8 mouse cellular contexts compared by ENCODE assay signal in genomic region chr1:180813409-180813884, GRCm38 (mm10). TPM values are rescaled to one million over a fixed set of nuclear protein-coding genes. Genes with fewer than 3 reads are reported as not detected.
DNase-seq lines count a peak whose midpoint lies in the region; ATAC-seq lines count a peak whose summit lies in the region.

No protein-coding gene starts in this region.

- ATAC-seq in hindbrain, embryonic 13.5 days (ENCODE audit: low FRiP score), result peak; percentile 96

- H3K4me3 ChIP-seq in hindbrain, embryonic 13.5 days, result peak overlapping the region; percentile 95

- peak overlapping the region; percentile 100 for H3K9ac ChIP-seq in hindbrain, embryonic 13.5 days

- H3K27me3 ChIP-seq in hindbrain, embryonic 13.5 days, result no peaks in the 10 kb centered on the region

- peak overlapping the region; percentile 71 for H3K4me2 ChIP-seq in hindbrain, embryonic 13.5 days

- peaks cover 45% of the 10 kb centered on the region for H3K4me1 ChIP-seq in hindbrain, embryonic 13.5 days (replicated peaks)

- peak overlapping the region; percentile 100 for H3K27ac ChIP-seq in hindbrain, embryonic 13.5 days

- DNase-seq in R1 (ENCODE audit: low read depth, low spot score), result peak; percentile 91
- DNase-seq in cerebellum, postnatal 14 days, result peak; percentile 97 to 98
- DNase-seq in frontal cortex, postnatal 14 days (ENCODE audit: low spot score in 2 of 2), result peak; percentile 89 to 92
- peak; percentile 90 to 92 for DNase-seq in layer of hippocampus, postnatal 25 days (ENCODE audit: extremely low spot score in 1 of 2, low spot score in 1 of 2)
- peak; percentile 97 for DNase-seq in lung, postnatal 14 days
- DNase-seq in ovary, postnatal 36 days (ENCODE audit: low spot score), result peak; percentile 96
- peak; percentile 97 for DNase-seq in thymus, postnatal 14 days

- H3K36me3 ChIP-seq in hindbrain, embryonic 13.5 days, result peaks cover 19% of the 10 kb centered on the region

- WGBS in hindbrain, embryonic 13.5 days, result 1% methylated on average over 23 of the region's 65 CpGs

- H3K9me3 ChIP-seq in hindbrain, embryonic 13.5 days, result no peaks in the 10 kb centered on the region

RNA-seq across cellular contexts. Expression of gene H3f3a, which starts 0.3 kb away (rescaled TPM):
- 3,757 and 3,885 TPM in 2 replicates for polyA plus RNA-seq in hindbrain, embryonic 13.5 days (2015; fragmentation: Nextera tagmentation; extraction: Ambion mirVana)
- total RNA-seq in layer of hippocampus, postnatal 25 days (2021), result 100 to 1,000 TPM; 388 to 399 TPM

RNA-seq across cellular contexts. Expression of gene Sde2, which starts 37.5 kb away (rescaled TPM):
- polyA plus RNA-seq in hindbrain, embryonic 13.5 days (2015; fragmentation: Nextera tagmentation; extraction: Ambion mirVana), result 29.6 and 31.6 TPM in 2 replicates
- total RNA-seq in layer of hippocampus, postnatal 25 days (2021), result 10 to 100 TPM; 20.6 to 23.4 TPM

Comparison
In these comparisons a context has a peak if more than half of its experiments do, and no peak if none do; other contexts are left out.
1. Peak in every context shown above with its lines: DNase-seq, ATAC-seq, H3K4me3 ChIP-seq and H3K27ac ChIP-seq.